Mouse (Mus musculus) MEL (cell line): ENCODE measurements around the gene Ppip5k1.

Source experiments
- POLR2A ChIP-seq, 2 experiments: IDR thresholded peaks; 2 replicates each; pipeline ENCODE4 v1.6.1; 2011 to 2012; ENCODE audit warnings: low read length in 2 of 2, mild to moderate bottlenecking in 2 of 2, control low read depth in 1 of 2, improper control_type of control experiment in 1 of 2, low read depth in 1 of 2, moderate library complexity in 1 of 2; ENCODE audit not compliant: control insufficient read depth in 1 of 2, insufficient read depth in 1 of 2, poor library complexity in 1 of 2
- TAL1 ChIP-seq: IDR thresholded peaks from 2 replicates; pipeline ENCODE4 v1.6.1; 2012; ENCODE audit warnings: mild to moderate bottlenecking, inconsistent platforms, low read length, moderate library complexity, mixed read lengths
- USF2 ChIP-seq, 2 experiments: IDR thresholded peaks; 2 replicates each; pipeline ENCODE4 v1.6.1; 2011 to 2012; ENCODE audit warnings: improper control_type of control experiment in 2 of 2, low read length in 2 of 2, borderline replicate concordance in 1 of 2, inconsistent platforms in 1 of 2, low read depth in 1 of 2, mild to moderate bottlenecking in 1 of 2; ENCODE audit not compliant: insufficient read depth in 1 of 2
- ZMIZ1 ChIP-seq: IDR thresholded peaks from 2 replicates; pipeline ENCODE4 v1.6.1; 2012; ENCODE audit warnings: low read depth, mild to moderate bottlenecking, inconsistent platforms, low read length, improper control_type of control experiment, moderate library complexity
- ZNF384 ChIP-seq: IDR thresholded peaks from 2 replicates; pipeline ENCODE4 v1.6.1; 2012; ENCODE audit warnings: low read depth, mild to moderate bottlenecking, inconsistent platforms, low read length, improper control_type of control experiment

DNA sequence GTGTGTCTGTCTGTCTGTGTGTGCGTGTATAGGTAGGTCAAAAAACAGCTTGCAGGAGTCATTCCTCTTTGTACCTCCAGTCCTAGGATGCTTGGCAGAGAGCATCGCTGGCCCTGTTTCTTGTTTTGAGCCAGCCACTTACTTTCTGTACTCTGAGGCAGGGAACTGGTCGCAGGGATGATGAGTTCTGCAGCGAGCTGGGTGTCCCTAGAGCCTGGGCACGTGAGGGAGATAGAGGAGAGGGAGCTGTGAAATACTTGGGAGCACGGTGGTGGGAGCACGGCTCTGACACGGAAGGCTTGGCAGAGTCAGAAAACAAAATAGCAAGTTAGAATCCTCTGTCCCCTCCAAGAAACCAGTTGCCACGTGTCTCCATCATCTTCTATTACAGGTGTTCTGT lies 57.5 kb downstream of the Ppip5k1 start:
- TF ChIP-seq USF2 (IDR thresholded peaks at IDR 0.05; ENCODE audit: borderline replicate concordance in 1 of 2, insufficient read depth in 1 of 2, low read depth in 1 of 2, low read length in 2 of 2), result no peak
- TF ChIP-seq ZNF384, result no peak
- TF ChIP-seq ZMIZ1, result no peak
- no peak for TF ChIP-seq TAL1
- no peak for TF ChIP-seq POLR2A (IDR thresholded peaks at IDR 0.05; ENCODE audit: control insufficient read depth in 1 of 2, insufficient read depth in 1 of 2, low read depth in 1 of 2, low read length in 2 of 2, poor library complexity in 1 of 2)
